Mouse (Mus musculus) limb, embryonic 14.5 days (tissue): ENCODE results near the gene Ube2ql1. TPM values are rescaled to one million over a fixed set of nuclear protein-coding genes. Genes with fewer than 3 reads are reported as not detected.

Source experiments
- ATAC-seq: fragments of 200-750 bp; cut with Nextera tagmentation; 2 replicates; pipeline ENCODE4 v1.8.0; 2017; ENCODE audit warnings: low read depth, moderate number of reproducible peaks, moderate TSS enrichment; ENCODE audit not compliant: low FRiP score
- DNase-seq: peaks from one replicate; pipeline ENCODE4 v3.0.0-alpha.2; 2015; ENCODE audit warnings: low spot score
- H3K27ac ChIP-seq: fragments of 300-500 bp; sonication (generic); replicated peaks from 2 replicates; pipeline ENCODE4 v1.5.1; 2014; ENCODE audit warnings: low read depth, mild to moderate bottlenecking, low read length, moderate library complexity, mixed read lengths
- H3K27me3 ChIP-seq: fragments of 300-500 bp; sonication (generic); 2 replicates; pipeline ENCODE4 v1.6.1; 2014; ENCODE audit warnings: low read length, mixed read lengths; ENCODE audit not compliant: control insufficient read depth, insufficient read depth
- H3K36me3 ChIP-seq: fragments of 300-500 bp; sonication (generic); 2 replicates; pipeline ENCODE4 v1.6.1; 2014; ENCODE audit warnings: mild to moderate bottlenecking, low read length, moderate library complexity, mixed read lengths; ENCODE audit not compliant: control insufficient read depth, insufficient read depth
- H3K4me1 ChIP-seq: fragments of 300-500 bp; sonication (generic); 2 replicates; pipeline ENCODE4 v1.6.1; 2014; ENCODE audit warnings: antibody characterized with exemption, low read length, mixed read lengths; ENCODE audit not compliant: control insufficient read depth, insufficient read depth
- H3K4me2 ChIP-seq: fragments of 300-500 bp; sonication (generic); replicated peaks from 2 replicates; pipeline ENCODE4 v1.6.1; 2014; ENCODE audit warnings: low read depth, mild to moderate bottlenecking, low read length, moderate library complexity; ENCODE audit not compliant: severe bottlenecking
- H3K4me3 ChIP-seq: fragments of 300-500 bp; sonication (generic); replicated peaks from 2 replicates; pipeline ENCODE4 v1.5.1; 2014; ENCODE audit warnings: low read length
- H3K9ac ChIP-seq: fragments of 300-500 bp; sonication (generic); 2 replicates; pipeline ENCODE4 v1.6.1; 2014; ENCODE audit warnings: mild to moderate bottlenecking, low read depth, low read length, moderate library complexity; ENCODE audit not compliant: severe bottlenecking
- H3K9me3 ChIP-seq: fragments of 300-500 bp; sonication (generic); 2 replicates; pipeline ENCODE4 v1.6.1; 2016; ENCODE audit warnings: low read length; ENCODE audit not compliant: control insufficient read depth
- POLR2A ChIP-seq: fragments of 200-500 bp; IDR thresholded peaks from 2 replicates; pipeline ENCODE4 v1.8.0; 2012; ENCODE audit warnings: inconsistent platforms, mild to moderate bottlenecking, moderate library complexity, borderline replicate concordance; ENCODE audit not compliant: insufficient read depth, insufficient read length; ENCODE audit errors: extremely low read depth
- WGBS: fragments of 180-500 bp; shearing (Covaris S2); extraction: QIAGEN DNeasy Blood & Tissue Kit; methylation state at CpG from one replicate; pipeline ENCODE4 v1.1.7; 2014; 5-methylcytosine and 5-hydroxymethylcytosine counted together
- polyA plus RNA-seq, 2 experiments: library from polyadenylated mRNA; depleted of rRNA in 1 of 2; stranded (reverse) in 1 of 2; unstranded in 1 of 2; fragments of >200 nt; fragmentation: Nextera tagmentation in 1 of 2; extraction: Ambion mirVana in 1 of 2; gene quantifications; 2 replicates each; pipeline versions ENCODE4 v1.2.1 to v1.2.3; 2012 to 2014

Ube2ql1 gene
- polyA plus RNA-seq, 2 experiments, result 4.0 to 13.9 TPM

DNA sequence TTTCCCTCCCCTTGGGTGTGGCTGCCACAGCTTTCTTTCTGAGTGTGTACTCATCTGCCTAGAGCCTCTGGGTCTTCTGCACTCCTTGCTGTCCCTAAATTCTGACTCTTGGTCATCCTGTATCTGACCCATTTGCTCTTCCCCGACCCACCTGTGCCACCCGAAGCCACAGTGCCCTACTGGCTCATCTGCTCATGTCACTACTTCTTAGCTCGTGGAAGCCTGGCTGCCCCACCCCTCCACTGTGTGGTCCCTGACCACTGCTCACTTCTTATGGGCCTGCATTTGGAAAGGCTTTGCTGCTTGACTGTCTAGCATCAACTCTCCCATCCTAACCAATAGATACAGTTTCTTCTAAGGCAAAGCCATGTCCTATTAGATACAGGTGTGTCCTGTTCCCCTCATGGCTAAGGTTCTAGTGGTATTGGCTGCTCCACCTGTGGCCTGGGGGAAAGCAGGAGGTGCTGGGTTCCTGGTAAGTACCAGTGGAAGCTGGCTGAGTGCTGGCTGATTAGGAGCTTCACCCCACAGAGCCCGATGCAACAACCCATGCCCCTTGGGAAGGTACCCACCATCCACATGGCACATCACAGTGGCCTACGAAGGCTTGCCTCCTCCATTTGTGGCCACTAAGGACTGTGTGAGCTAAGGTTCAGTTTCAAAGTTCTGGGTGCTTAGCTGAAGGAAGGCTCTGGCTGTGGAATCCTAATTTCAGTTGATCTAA is 66.3 kb downstream of the Ube2ql1 start:
- Histone ChIP-seq H3K27ac (no peak overlapping the region), H3K9me3 (no peaks in the 10 kb centered on the region), H3K9ac (no peak overlapping the region), H3K27me3 (no peaks in the 10 kb centered on the region), H3K4me3 (no peak overlapping the region), H3K36me3 (no peaks in the 10 kb centered on the region), H3K4me1 (no peaks in the 10 kb centered on the region), H3K4me2 (no peak overlapping the region)
- no peak for TF ChIP-seq POLR2A
- WGBS, result 78% methylated on average over 5 of the region's 5 CpGs
- DNase-seq, result no peak
- ATAC-seq, result no peak

DNA sequence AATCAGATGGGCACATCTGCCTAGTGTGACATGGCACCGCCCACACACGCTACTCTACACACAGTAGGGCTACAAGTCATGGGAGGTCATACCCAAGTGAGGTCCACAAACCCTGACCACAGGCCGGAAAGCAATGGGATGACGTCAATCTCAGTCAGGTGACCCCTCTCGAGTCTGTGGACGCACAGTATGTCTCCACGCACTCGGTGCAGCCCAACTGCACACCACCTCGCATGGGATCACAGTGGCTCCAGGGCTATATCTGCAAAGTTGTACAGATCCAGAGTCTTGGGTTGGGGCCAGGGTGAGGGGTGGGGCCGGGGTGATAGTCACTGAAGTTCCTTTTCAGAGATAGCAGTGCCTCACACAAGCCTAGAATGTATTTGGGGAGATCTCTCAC is 67.1 kb downstream of the Ube2ql1 start:
- no peak for TF ChIP-seq POLR2A
- Histone ChIP-seq H3K4me2 (no peak overlapping the region), H3K9me3 (no peaks in the 10 kb centered on the region), H3K4me1 (no peaks in the 10 kb centered on the region), H3K27me3 (no peaks in the 10 kb centered on the region), H3K4me3 (no peak overlapping the region), H3K9ac (no peak overlapping the region), H3K36me3 (no peaks in the 10 kb centered on the region), H3K27ac (no peak overlapping the region)
- DNase-seq (no peak), ATAC-seq (no peak)
- 87% methylated on average over 10 of the region's 10 CpGs for WGBS

DNA sequence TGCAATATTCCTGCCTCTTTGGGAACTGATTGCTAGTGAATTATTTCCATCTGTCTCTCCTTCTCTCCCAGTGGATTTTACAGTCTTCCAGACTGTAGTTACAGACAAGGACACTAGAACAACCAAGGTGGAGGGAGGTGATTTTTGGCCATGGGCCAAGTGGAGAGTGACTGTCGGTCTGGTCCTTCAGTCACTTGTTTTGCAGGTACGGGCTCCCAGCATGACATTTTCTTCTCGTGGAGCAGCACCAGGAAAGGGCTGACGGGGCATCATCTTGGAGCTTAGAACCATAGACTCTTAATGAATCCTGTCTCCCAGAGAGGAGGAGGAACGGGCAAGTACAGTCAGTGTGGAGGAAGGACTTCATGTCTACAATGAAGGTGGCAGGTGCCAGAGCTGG is 67.6 kb downstream of the Ube2ql1 start:
- 79% methylated on average over 5 of the region's 5 CpGs for WGBS
- ATAC-seq (no peak), DNase-seq (no peak)
- Histone ChIP-seq H3K9me3 (no peaks in the 10 kb centered on the region), H3K36me3 (no peaks in the 10 kb centered on the region), H3K4me2 (no peak overlapping the region), H3K4me3 (no peak overlapping the region), H3K27me3 (no peaks in the 10 kb centered on the region), H3K4me1 (no peaks in the 10 kb centered on the region), H3K9ac (no peak overlapping the region), H3K27ac (no peak overlapping the region)
- TF ChIP-seq POLR2A, result no peak

DNA sequence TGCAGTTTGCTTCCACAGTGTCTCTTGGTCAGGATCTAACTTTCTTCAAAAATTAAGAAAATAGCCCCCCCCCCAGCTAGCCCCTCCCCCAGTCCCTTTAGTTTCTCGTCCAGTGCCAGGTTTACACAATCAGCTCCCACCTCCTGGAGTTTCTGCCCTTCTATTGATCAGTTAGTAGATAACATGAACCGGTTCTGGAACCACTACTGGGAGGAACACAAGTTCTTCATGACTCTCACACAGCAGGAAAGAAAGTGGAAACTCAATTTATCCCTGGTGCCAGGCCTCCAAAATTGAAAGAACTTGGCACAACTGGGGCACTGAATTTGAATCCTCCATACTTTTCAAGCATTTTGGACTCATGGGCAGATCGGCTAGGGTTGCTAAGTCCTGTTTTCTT is 85.2 kb downstream of the Ube2ql1 start:
- 63% methylated on average over 3 of the region's 3 CpGs for WGBS
- H3K9me3 ChIP-seq, result no peaks in the 10 kb centered on the region
- H3K4me2 ChIP-seq, result no peak overlapping the region
- no peak overlapping the region for H3K4me3 ChIP-seq
- ATAC-seq, result no peak
- no peaks in the 10 kb centered on the region for H3K4me1 ChIP-seq
- TF ChIP-seq POLR2A, result no peak
- H3K27ac ChIP-seq, result no peak overlapping the region
- no peak overlapping the region for H3K9ac ChIP-seq
- no peaks in the 10 kb centered on the region for H3K36me3 ChIP-seq
- no peaks in the 10 kb centered on the region for H3K27me3 ChIP-seq
- no peak for DNase-seq

Other genes starting within 250 kb of the Ube2ql1 start
- 102 and 106 TPM in 2 replicates for gene Nsun2, start 206.1 kb downstream of the Ube2ql1 start, polyA plus RNA-seq (2012; rRNA removed)
- gene Nsun2, start 206.1 kb downstream of the Ube2ql1 start, polyA plus RNA-seq (2014; fragmentation: Nextera tagmentation; extraction: Ambion mirVana), result 130 and 134 TPM in 2 replicates
- gene Tent4a, start 205.3 kb downstream of the Ube2ql1 start, polyA plus RNA-seq (2012; rRNA removed), result 25.7 and 29.0 TPM in 2 replicates
- gene Tent4a, start 205.3 kb downstream of the Ube2ql1 start, polyA plus RNA-seq (2014; fragmentation: Nextera tagmentation; extraction: Ambion mirVana), result 8.7 and 9.9 TPM in 2 replicates
- gene Srd5a1, start 128.4 kb downstream of the Ube2ql1 start, polyA plus RNA-seq (2012; rRNA removed), result 15.9 and 17.5 TPM in 2 replicates
- gene Srd5a1, start 128.4 kb downstream of the Ube2ql1 start, polyA plus RNA-seq (2014; fragmentation: Nextera tagmentation; extraction: Ambion mirVana), result 41.2 and 43.4 TPM in 2 replicates
- gene Med10, start 62.5 kb upstream of the Ube2ql1 start, polyA plus RNA-seq (2012; rRNA removed), result 67.9 and 72.0 TPM in 2 replicates
- 121 and 128 TPM in 2 replicates for gene Med10, start 62.5 kb upstream of the Ube2ql1 start, polyA plus RNA-seq (2014; fragmentation: Nextera tagmentation; extraction: Ambion mirVana)